Mouse (Mus musculus) intestine, postnatal 0 days (tissue): ENCODE results near the gene Fbxo17. TPM values are rescaled to one million over a fixed set of nuclear protein-coding genes. Genes with fewer than 3 reads are reported as not detected.

Experiments used
- ATAC-seq: fragments of 200-750 bp; cut with Nextera tagmentation; 2 replicates; pipeline ENCODE4 v1.8.0; 2017; ENCODE audit warnings: mild to moderate bottlenecking, moderate TSS enrichment, moderate library complexity
- H3K27ac ChIP-seq: fragments of 300-500 bp; sonication (generic); 2 replicates; pipeline ENCODE4 v1.5.1; 2014; ENCODE audit warnings: mild to moderate bottlenecking, low read depth, low read length, moderate library complexity
- H3K27me3 ChIP-seq: fragments of 300-500 bp; sonication (generic); replicated peaks from 2 replicates; pipeline ENCODE4 v1.6.1; 2014; ENCODE audit warnings: low read length, mixed read lengths; ENCODE audit not compliant: control insufficient read depth, insufficient read depth
- H3K36me3 ChIP-seq: fragments of 300-500 bp; sonication (generic); 2 replicates; pipeline ENCODE4 v1.6.1; 2014; ENCODE audit warnings: mild to moderate bottlenecking, moderate library complexity; ENCODE audit not compliant: control insufficient read depth, insufficient read depth
- H3K4me1 ChIP-seq: fragments of 300-500 bp; sonication (generic); replicated peaks from 2 replicates; pipeline ENCODE4 v1.6.1; 2014; ENCODE audit warnings: antibody characterized with exemption, low read length, mixed read lengths; ENCODE audit not compliant: control insufficient read depth, insufficient read depth
- H3K4me2 ChIP-seq: fragments of 300-500 bp; sonication (generic); replicated peaks from 2 replicates; pipeline ENCODE4 v1.6.1; 2014; ENCODE audit warnings: low read depth, mild to moderate bottlenecking, moderate library complexity
- H3K4me3 ChIP-seq: fragments of 300-500 bp; sonication (generic); 2 replicates; pipeline ENCODE4 v1.5.1; 2014; ENCODE audit warnings: low read depth, low read length
- H3K9ac ChIP-seq: fragments of 300-500 bp; sonication (generic); 2 replicates; pipeline ENCODE4 v1.6.1; 2014; ENCODE audit warnings: mild to moderate bottlenecking, low read depth, low read length
- H3K9me3 ChIP-seq: fragments of 300-500 bp; sonication (generic); 2 replicates; pipeline ENCODE4 v1.6.1; 2016; ENCODE audit warnings: mixed run types; ENCODE audit not compliant: control insufficient read depth
- CTCF ChIP-seq: sonication (generic); IDR thresholded peaks from 2 replicates; pipeline ENCODE4 v1.5.1; 2016; ENCODE audit warnings: low read depth, mild to moderate bottlenecking, control low read depth, antibody characterized with exemption, moderate library complexity
- WGBS: fragments of 180-500 bp; shearing (Covaris S2); extraction: QIAGEN DNeasy Blood & Tissue Kit; methylation state at CpG from one replicate; pipeline ENCODE4 v1.1.7; 2014; 5-methylcytosine and 5-hydroxymethylcytosine counted together
- polyA plus RNA-seq: library from polyadenylated mRNA; unstranded; fragments of >200 nt; fragmentation: Nextera tagmentation; extraction: Ambion mirVana; gene quantifications from 2 replicates; pipeline ENCODE4 v1.2.1, GENCODE M21; 2015

Gene Fbxo17
- polyA plus RNA-seq, 1 experiment from 2014 or later: 1.6 TPM

GRCm38 (mm10) chr7:28735701-28736100 lies 19.1 kb downstream of the Fbxo17 start:
- Histone ChIP-seq H3K36me3 (peaks cover 6% of the 10 kb centered on the region; the same call in 1 of the 2 replicates), H3K27ac (no peak overlapping the region), H3K4me2 (no peak overlapping the region), H3K4me3 (no peak overlapping the region), H3K4me1 (0 out of 2 replicates have a peak, but pooled peaks cover 3% of the 10 kb centered on the region), H3K27me3 (no peaks in the 10 kb centered on the region), H3K9ac (no peak overlapping the region), H3K9me3 (0 out of 2 replicates have a peak, but pooled peaks cover 5% of the 10 kb centered on the region)
- TF ChIP-seq CTCF: no peak
- no peak for ATAC-seq
- 74% methylated on average over 6 of the region's 6 CpGs for WGBS

DNA sequence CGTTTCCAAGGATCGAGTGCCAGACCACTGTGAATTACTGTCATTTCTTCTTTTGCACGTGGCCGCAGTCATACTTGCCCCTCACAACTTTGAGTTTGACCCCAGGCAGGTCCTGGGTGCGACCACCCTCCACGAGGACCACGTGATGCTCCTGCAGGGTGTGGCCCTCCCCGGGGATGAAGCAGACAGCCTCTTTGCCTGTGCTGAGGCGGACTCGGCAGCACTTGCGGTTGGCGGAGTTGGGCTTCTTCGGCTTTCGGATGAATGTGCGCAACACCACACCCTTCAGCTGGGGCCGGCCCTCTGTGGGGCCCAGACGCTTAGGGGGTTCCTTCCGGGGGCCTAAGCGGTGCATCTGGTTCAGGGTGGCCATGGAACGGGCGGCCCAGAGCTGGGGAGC lies 23.2 kb downstream of the Fbxo17 start:
- Histone ChIP-seq H3K4me3 (no peak overlapping the region), H3K4me1 (no peaks in the 10 kb centered on the region), H3K4me2 (no peak overlapping the region), H3K36me3 (peaks cover 15% of the 10 kb centered on the region), H3K27me3 (no peaks in the 10 kb centered on the region), H3K9me3 (no peaks in the 10 kb centered on the region), H3K27ac (no peak overlapping the region), H3K9ac (no peak overlapping the region)
- 92% methylated on average over 21 of the region's 21 CpGs for WGBS
- TF ChIP-seq CTCF: no peak
- no peak for ATAC-seq

DNA sequence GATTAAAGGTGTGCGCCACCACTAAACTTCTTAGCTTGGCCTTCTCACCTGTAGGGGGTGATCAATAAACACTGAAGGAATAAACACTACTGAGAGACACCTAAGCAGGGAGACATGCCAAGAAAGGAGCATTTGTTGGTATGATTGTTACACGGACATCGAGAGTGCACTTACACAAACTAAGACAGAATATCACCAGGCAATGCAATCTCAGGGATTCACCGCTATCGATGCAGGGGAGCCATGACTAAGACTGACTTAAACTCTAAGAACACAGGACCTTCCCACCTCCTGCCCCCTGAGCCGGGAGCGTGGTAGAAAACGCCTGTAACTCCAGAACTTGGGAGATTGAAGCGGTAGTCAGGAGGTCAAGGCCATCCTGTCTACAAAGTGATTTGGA lies 24.3 kb downstream of the Fbxo17 start:
- Histone ChIP-seq H3K27me3 (no peaks in the 10 kb centered on the region), H3K36me3 (peaks cover 23% of the 10 kb centered on the region), H3K9me3 (no peaks in the 10 kb centered on the region), H3K27ac (0 out of 2 replicates have a peak overlapping the region, but pooled peaks have one; percentile 47), H3K4me3 (peak overlapping the region; percentile 72), H3K9ac (peak overlapping the region; percentile 55), H3K4me2 (peak overlapping the region; percentile 69), H3K4me1 (no peaks in the 10 kb centered on the region)
- ATAC-seq: no peak
- 30% methylated on average over 9 of the region's 9 CpGs for WGBS
- TF ChIP-seq CTCF: peak; percentile 31; the same call in 1 of the 2 replicates

GRCm38 (mm10) chr7:28741368-28741708 lies 24.7 kb downstream of the Fbxo17 start:
- Histone ChIP-seq H3K9ac (peak overlapping the region; percentile 55), H3K27me3 (no peaks in the 10 kb centered on the region), H3K4me1 (no peaks in the 10 kb centered on the region), H3K9me3 (no peaks in the 10 kb centered on the region), H3K4me3 (peak overlapping the region; percentile 72), H3K4me2 (peak overlapping the region; percentile 69), H3K27ac (peak overlapping the region; percentile 47; the same call in 1 of the 2 replicates), H3K36me3 (peaks cover 27% of the 10 kb centered on the region)
- under 1% methylated on average over 13 of the region's 13 CpGs for WGBS
- TF ChIP-seq CTCF: no peak
- ATAC-seq: peak; percentile 16

- under 1% methylated on average over 39 of the region's 39 CpGs for WGBS
- peak; percentile 95 for TF ChIP-seq CTCF
- peak; percentile 97 for ATAC-seq
Observed at GRCm38 (mm10) chr7:28741709-28742438, 25.3 kb downstream of the Fbxo17 start, which contains the start of the genes Mrps12 and Sars2. TSS of gene Mrps12 (minus strand) at chr7:28741820. TSS of gene Sars2 (plus strand) at chr7:28741992.

GRCm38 (mm10) chr7:28749935-28750334 lies 33.3 kb downstream of the Fbxo17 start:
- no peak for TF ChIP-seq CTCF
- ATAC-seq: no peak
- WGBS: 94% methylated on average over 7 of the region's 7 CpGs
- H3K36me3 ChIP-seq: peaks cover 48% of the 10 kb centered on the region
- no peaks in the 10 kb centered on the region for H3K27me3 ChIP-seq
- H3K27ac ChIP-seq: no peak overlapping the region
- no peak overlapping the region for H3K9ac ChIP-seq
- H3K9me3 ChIP-seq: no peaks in the 10 kb centered on the region
- no peak overlapping the region for H3K4me2 ChIP-seq
- H3K4me3 ChIP-seq: no peak overlapping the region
- no peaks in the 10 kb centered on the region for H3K4me1 ChIP-seq

More at GRCm38 (mm10) chr7:28741709-28742438, 25.3 kb downstream of the Fbxo17 start, which contains the start of the genes Mrps12 and Sars2:
- Histone ChIP-seq H3K27me3 (no peaks in the 10 kb centered on the region), H3K27ac (peak within 1 kb of the TSS; percentile 60; the same call in 1 of the 2 replicates), H3K36me3 (peaks cover 32% of the 10 kb centered on the region), H3K4me1 (no peaks in the 10 kb centered on the region), H3K9ac (peak within 1 kb of the TSS; percentile 60), H3K4me3 (peak within 1 kb of the TSS; percentile 72), H3K4me2 (peak within 1 kb of the TSS; percentile 69), H3K9me3 (no peaks in the 10 kb centered on the region)
